Mouse (Mus musculus) cerebellum, adult 9-10 months (tissue): ENCODE measurements around the gene Tsga13.

ENCODE experiments used
- DNase-seq: peaks from one replicate; pipeline ENCODE4 v3.0.0; 2022

Tsga13 gene

GRCm38 (mm10) chr6:30855205-30855604, 60.2 kb downstream of the Tsga13 start:
- DNase-seq = no peak

- DNase-seq = peak; percentile 26
Measured at GRCm38 (mm10) chr6:30849818-30850217, 65.6 kb downstream of the Tsga13 start.
